Mouse (Mus musculus) hindbrain, postnatal 0 days (tissue): ENCODE data around the gene Fyco1. TPM values are rescaled to one million over a fixed set of nuclear protein-coding genes. Genes with fewer than 3 reads are reported as not detected.

Experiments used
- ATAC-seq: fragments of 200-750 bp; cut with Nextera tagmentation; 2 replicates; pipeline ENCODE4 v1.8.0; 2017; ENCODE audit warnings: mild to moderate bottlenecking, moderate TSS enrichment, moderate library complexity
- DNase-seq: peaks from one replicate; pipeline ENCODE4 v3.0.0-alpha.2; 2015; ENCODE audit warnings: low spot score
- H3K27ac ChIP-seq: fragments of 300-500 bp; sonication (generic); 2 replicates; pipeline ENCODE4 v1.5.1; 2014; ENCODE audit warnings: mild to moderate bottlenecking
- H3K27me3 ChIP-seq: fragments of 300-500 bp; sonication (generic); 2 replicates; pipeline ENCODE4 v1.6.1; 2014; ENCODE audit warnings: low read length, mixed read lengths; ENCODE audit not compliant: insufficient read depth
- H3K36me3 ChIP-seq: fragments of 300-500 bp; sonication (generic); 2 replicates; pipeline ENCODE4 v1.6.1; 2014; ENCODE audit warnings: low read length, mixed read lengths; ENCODE audit not compliant: insufficient read depth
- H3K4me1 ChIP-seq: fragments of 300-500 bp; sonication (generic); 2 replicates; pipeline ENCODE4 v1.6.1; 2014; ENCODE audit warnings: antibody characterized with exemption, low read length, mixed read lengths; ENCODE audit not compliant: insufficient read depth
- H3K4me2 ChIP-seq: fragments of 300-500 bp; sonication (generic); 2 replicates; pipeline ENCODE4 v1.6.1; 2014; ENCODE audit warnings: low read depth, mild to moderate bottlenecking, low read length, moderate library complexity, mixed read lengths
- H3K4me3 ChIP-seq: fragments of 300-500 bp; sonication (generic); 2 replicates; pipeline ENCODE4 v1.5.1; 2014; ENCODE audit warnings: low read length
- H3K9ac ChIP-seq: fragments of 300-500 bp; sonication (generic); replicated peaks from 2 replicates; pipeline ENCODE4 v1.6.1; 2014; ENCODE audit warnings: mild to moderate bottlenecking, low read length, moderate library complexity, mixed read lengths
- H3K9me3 ChIP-seq: fragments of 300-500 bp; sonication (generic); 2 replicates; pipeline ENCODE4 v1.6.1; 2016; ENCODE audit warnings: low read length, mixed read lengths
- CTCF ChIP-seq: IDR thresholded peaks from 2 replicates; pipeline ENCODE4 v1.5.1; 2016; ENCODE audit warnings: antibody characterized with exemption, control low read depth, low read depth
- WGBS: fragments of 180-500 bp; shearing (Covaris S2); extraction: QIAGEN DNeasy Blood & Tissue Kit; methylation state at CpG from one replicate; pipeline ENCODE4 v1.1.7; 2014; 5-methylcytosine and 5-hydroxymethylcytosine counted together
- polyA plus RNA-seq: library from polyadenylated mRNA; unstranded; fragments of >200 nt; fragmentation: Nextera tagmentation; extraction: Ambion mirVana; gene quantifications from 2 replicates; pipeline ENCODE4 v1.2.1, GENCODE M21; 2015
- total RNA-seq: library from RNA; depleted of rRNA; stranded (reverse); fragments of >200 nt; gene quantifications from 2 replicates; pipeline ENCODE4 v1.2.3, GENCODE M21; 2014

The Fyco1 gene
- total and polyA plus RNA-seq, 2 experiments from 2014 or later, result 8.2 to 11.9 TPM

DNA sequence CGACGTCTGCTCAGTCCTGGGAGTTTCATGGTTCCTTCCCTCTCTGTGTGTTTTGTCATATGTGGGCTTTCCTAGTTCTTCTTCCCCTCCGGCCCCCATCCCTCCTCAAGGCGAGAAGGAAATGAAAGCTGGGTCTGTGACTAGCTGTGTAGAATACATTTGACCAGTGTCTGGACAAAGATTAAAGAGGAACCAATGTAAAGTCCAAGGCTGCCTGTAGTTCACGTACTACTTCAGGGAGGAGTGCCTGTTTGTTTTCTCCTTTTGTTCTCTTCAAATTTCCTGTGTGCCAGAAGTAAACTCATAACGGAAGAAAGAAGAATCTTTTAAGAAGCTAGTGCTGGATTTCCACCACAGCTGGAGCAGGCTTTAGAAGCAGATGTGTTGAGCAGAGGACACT is 82.2 kb downstream of the Fyco1 start:
- WGBS, result 68% methylated on average over 6 of the region's 6 CpGs
- H3K4me3 ChIP-seq, result no peak overlapping the region
- DNase-seq, result no peak

DNA sequence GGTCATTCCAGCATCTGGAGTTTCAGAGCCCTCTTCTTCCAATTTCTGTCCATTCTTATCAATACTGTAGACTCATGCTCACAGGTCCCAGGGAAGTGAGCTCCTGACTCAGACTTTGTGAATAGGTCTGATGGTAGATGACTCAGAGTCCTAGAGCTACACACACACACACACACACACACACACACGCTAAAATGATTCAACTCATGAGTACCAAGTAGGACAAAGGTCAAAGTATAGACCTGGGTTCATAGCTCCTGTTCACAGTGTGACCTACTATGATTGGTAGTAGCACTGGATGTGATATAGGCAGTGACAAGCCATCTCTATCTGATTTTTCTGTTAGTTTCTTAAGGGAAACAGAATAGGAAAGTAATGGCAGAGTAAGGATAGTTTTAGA is 83.3 kb downstream of the Fyco1 start:
- no peaks in the 10 kb centered on the region for H3K4me1 ChIP-seq
- DNase-seq (no peak), ATAC-seq (no peak)
- H3K9ac ChIP-seq, result no peak overlapping the region
- H3K36me3 ChIP-seq, result no peaks in the 10 kb centered on the region
- 73% methylated on average over 1 of the region's 1 CpGs for WGBS
- H3K9me3 ChIP-seq, result no peaks in the 10 kb centered on the region
- no peak overlapping the region for H3K27ac ChIP-seq
- H3K4me3 ChIP-seq, result no peak overlapping the region
- no peak overlapping the region for H3K4me2 ChIP-seq
- H3K27me3 ChIP-seq, result no peaks in the 10 kb centered on the region
- TF ChIP-seq CTCF, result no peak

More for the DNA sequence above, 82.2 kb downstream of the Fyco1 start:
- Histone ChIP-seq H3K9ac (no peak overlapping the region), H3K9me3 (no peaks in the 10 kb centered on the region), H3K4me2 (no peak overlapping the region), H3K27me3 (no peaks in the 10 kb centered on the region), H3K4me1 (no peaks in the 10 kb centered on the region), H3K27ac (no peak overlapping the region), H3K36me3 (no peaks in the 10 kb centered on the region)
- ATAC-seq, result no peak
- no peak for TF ChIP-seq CTCF

DNA sequence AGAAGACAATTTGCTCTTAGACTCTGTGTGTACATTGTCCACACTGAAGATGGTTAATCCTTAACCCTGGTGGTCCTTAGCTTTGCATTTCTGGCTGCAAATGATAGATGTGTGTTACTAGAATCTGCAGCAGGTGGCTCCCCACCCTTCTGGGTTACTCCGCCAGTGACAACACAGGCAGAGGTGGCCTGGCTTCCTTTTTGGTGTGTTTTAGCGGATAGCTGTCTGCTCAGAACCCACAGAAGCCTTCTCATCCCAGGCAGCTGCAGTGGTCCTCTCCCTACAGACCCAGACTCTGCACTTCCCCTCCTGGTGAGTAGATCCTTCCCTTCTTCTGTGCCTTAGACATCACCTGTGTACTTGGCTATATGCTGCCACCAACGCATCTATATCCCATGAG is 84.7 kb downstream of the Fyco1 start:
- Histone ChIP-seq H3K9ac (no peak overlapping the region), H3K4me2 (no peak overlapping the region), H3K27me3 (no peaks in the 10 kb centered on the region), H3K4me3 (no peak overlapping the region), H3K36me3 (no peaks in the 10 kb centered on the region), H3K9me3 (no peaks in the 10 kb centered on the region), H3K4me1 (no peaks in the 10 kb centered on the region), H3K27ac (no peak overlapping the region)
- ATAC-seq, result no peak
- 91% methylated on average over 3 of the region's 3 CpGs for WGBS
- DNase-seq, result no peak
- TF ChIP-seq CTCF, result no peak

DNA sequence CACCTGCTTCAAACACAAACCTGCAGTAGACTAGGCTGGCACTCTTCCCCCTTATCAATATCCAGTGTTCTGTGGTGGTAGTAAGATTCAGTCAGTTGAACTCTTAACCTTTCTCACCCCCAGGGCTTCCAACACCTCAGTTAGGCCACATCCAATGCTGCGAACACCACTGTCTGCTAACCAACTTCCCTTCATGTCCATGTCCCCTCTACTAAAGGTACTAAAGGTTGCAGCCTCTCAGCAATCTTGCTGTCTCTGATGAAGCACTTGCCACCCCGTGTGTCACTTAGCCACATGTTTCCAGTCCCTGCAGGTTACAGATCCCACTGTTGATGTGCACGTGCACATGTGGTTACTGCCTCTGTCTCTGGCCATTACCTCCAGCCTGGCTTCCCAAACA is 87.9 kb downstream of the Fyco1 start:
- H3K4me3 ChIP-seq, result no peak overlapping the region
- no peak overlapping the region for H3K9ac ChIP-seq
- H3K9me3 ChIP-seq, result no peaks in the 10 kb centered on the region
- TF ChIP-seq CTCF, result no peak
- no peak for ATAC-seq
- H3K4me2 ChIP-seq, result no peak overlapping the region
- WGBS, result 87% methylated on average over 3 of the region's 3 CpGs
- H3K4me1 ChIP-seq, result no peaks in the 10 kb centered on the region
- no peak overlapping the region for H3K27ac ChIP-seq
- H3K27me3 ChIP-seq, result no peaks in the 10 kb centered on the region
- no peak for DNase-seq
- H3K36me3 ChIP-seq, result no peaks in the 10 kb centered on the region

DNA sequence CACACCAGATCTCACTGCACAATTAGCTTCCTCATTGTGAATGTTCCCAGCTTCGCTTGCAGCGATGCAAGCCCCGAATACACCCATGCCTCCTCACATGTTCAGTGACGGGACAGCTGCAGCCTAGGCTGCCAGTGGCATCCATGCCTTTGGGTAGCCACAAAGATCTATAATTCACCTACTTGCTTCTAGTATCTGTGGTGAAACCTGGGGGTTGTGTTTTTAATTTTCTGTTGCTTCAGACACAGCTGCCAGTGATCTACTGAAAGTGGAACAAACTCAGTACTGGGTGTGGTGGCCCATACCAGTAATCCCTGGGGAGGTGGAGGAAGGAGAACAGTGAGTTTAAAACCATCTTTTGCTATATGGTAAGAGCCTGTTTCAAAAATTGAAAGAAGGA is 88.8 kb downstream of the Fyco1 start:
- no peak for DNase-seq

DNA sequence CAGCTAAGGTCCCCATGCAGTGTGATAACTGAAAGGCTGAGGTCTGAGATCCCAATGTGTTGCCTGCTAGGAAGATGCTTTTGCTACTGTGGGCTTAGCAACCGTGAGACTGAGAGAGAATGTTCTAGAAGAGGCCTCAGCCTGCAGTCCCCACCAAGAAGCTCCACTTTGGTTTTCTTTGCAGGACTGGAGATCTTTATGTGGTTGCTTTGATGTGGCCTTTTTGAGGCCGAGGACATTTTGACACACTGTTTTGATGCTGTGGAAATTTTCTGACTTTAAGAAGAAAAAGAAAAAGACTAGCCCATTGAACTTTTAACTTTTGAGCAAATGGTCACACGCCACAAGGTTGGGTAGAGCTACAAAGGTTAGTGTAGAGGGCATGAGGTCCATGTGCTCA is 90.9 kb downstream of the Fyco1 start:
- no peaks in the 10 kb centered on the region for H3K36me3 ChIP-seq
- no peaks in the 10 kb centered on the region for H3K4me1 ChIP-seq
- TF ChIP-seq CTCF, result no peak
- no peak overlapping the region for H3K4me3 ChIP-seq
- H3K27me3 ChIP-seq, result no peaks in the 10 kb centered on the region
- 86% methylated on average over 3 of the region's 3 CpGs for WGBS
- H3K27ac ChIP-seq, result no peak overlapping the region
- no peak overlapping the region for H3K9ac ChIP-seq
- H3K9me3 ChIP-seq, result no peaks in the 10 kb centered on the region
- ATAC-seq (no peak), DNase-seq (no peak)
- no peak overlapping the region for H3K4me2 ChIP-seq

More for the DNA sequence above, 88.8 kb downstream of the Fyco1 start:
- H3K4me3 ChIP-seq, result no peak overlapping the region
- no peak overlapping the region for H3K4me2 ChIP-seq
- no peak overlapping the region for H3K27ac ChIP-seq
- no peaks in the 10 kb centered on the region for H3K36me3 ChIP-seq
- no peaks in the 10 kb centered on the region for H3K4me1 ChIP-seq
- ATAC-seq, result no peak
- no peak overlapping the region for H3K9ac ChIP-seq
- H3K9me3 ChIP-seq, result no peaks in the 10 kb centered on the region
- TF ChIP-seq CTCF, result no peak
- H3K27me3 ChIP-seq, result no peaks in the 10 kb centered on the region
- WGBS, result 91% methylated on average over 4 of the region's 4 CpGs

DNA sequence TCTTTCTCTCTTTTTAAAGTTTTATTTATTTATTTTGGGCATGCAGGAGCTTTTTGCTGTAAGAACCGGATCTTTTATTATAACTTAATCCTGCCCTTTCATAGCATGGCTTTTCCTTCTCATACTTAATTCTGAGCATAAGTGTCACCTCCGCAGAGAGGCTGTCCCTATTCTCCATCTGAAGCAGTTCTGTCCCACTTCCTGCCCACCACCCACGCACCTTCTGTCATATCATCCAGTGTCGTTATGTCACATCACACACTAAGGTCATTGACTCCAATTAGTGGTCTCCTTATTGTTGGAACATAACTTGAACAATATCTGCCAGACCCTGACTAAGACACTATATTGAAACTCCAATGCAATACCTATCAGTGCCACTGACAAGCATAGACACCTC is 93.1 kb downstream of the Fyco1 start:
- no peak overlapping the region for H3K27ac ChIP-seq
- no peak for TF ChIP-seq CTCF
- H3K4me3 ChIP-seq, result no peak overlapping the region
- H3K9ac ChIP-seq, result no peak overlapping the region
- 88% methylated on average over 4 of the region's 4 CpGs for WGBS
- H3K4me1 ChIP-seq, result no peaks in the 10 kb centered on the region
- ATAC-seq (no peak), DNase-seq (no peak)
- no peaks in the 10 kb centered on the region for H3K27me3 ChIP-seq
- no peaks in the 10 kb centered on the region for H3K36me3 ChIP-seq
- H3K4me2 ChIP-seq, result no peak overlapping the region
- H3K9me3 ChIP-seq, result no peaks in the 10 kb centered on the region
